Mouse (Mus musculus): Measurements from ENCODE around the gene Ush2a.

- TF ChIP-seq CTCF (IDR thresholded peaks at IDR 0.05), result no peak
- no peak for TF ChIP-seq EP300 (IDR thresholded peaks at IDR 0.05; ENCODE audit: insufficient read depth, low read depth, low read length)
Observed at GRCm38 (mm10) chr1:188952501-188952900, 690.7 kb downstream of the Ush2a start.
